Mouse (Mus musculus): ENCODE data around the gene Gpatch3.
A peak's percentile ranks its signal among the peaks of the same experiment; 100 is the strongest.

GRCm38 (mm10) chr4:133612416-133612815 lies 37.9 kb downstream of the Gpatch3 start:
- TF ChIP-seq CTCF (IDR thresholded peaks at IDR 0.05; ENCODE audit: extremely low read depth, insufficient read depth, low read length) (0 out of 2 replicates have a peak, but pooled peaks have one; percentile 10), POLR2A (IDR thresholded peaks at IDR 0.05; ENCODE audit: extremely low read depth, insufficient read depth, low read length) (no peak)

Data from cortical plate, adult 2 months (tissue).